Mouse (Mus musculus) kidney, adult 2 months (tissue): ENCODE measurements at regions not wholly inside any gene's neighbourhood (a gene's known extent, or its start where the extent isn't known, plus 50 kb on each side); places are given as distances from the start of the nearest gene placed in this dataset.

Experiments used
- DNase-seq: peaks from one replicate; pipeline ENCODE4 v3.0.0; 2021
- H3K27ac ChIP-seq: fragments of 200-500 bp; 2 replicates; pipeline ENCODE4 v1.5.1; 2012; ENCODE audit warnings: low read depth, low read length, control low read depth, inconsistent platforms; ENCODE audit not compliant: insufficient read depth
- H3K27me3 ChIP-seq: fragments of 200-500 bp; replicated peaks from 2 replicates; pipeline ENCODE4 v1.6.1; 2012; ENCODE audit warnings: mild to moderate bottlenecking, moderate library complexity, low read length, inconsistent platforms; ENCODE audit not compliant: control insufficient read depth, insufficient read depth
- H3K36me3 ChIP-seq: fragments of 200-500 bp; 2 replicates; pipeline ENCODE4 v1.6.1; 2012; ENCODE audit warnings: mild to moderate bottlenecking, moderate library complexity, low read length, inconsistent platforms; ENCODE audit not compliant: control insufficient read depth, insufficient read depth
- H3K4me1 ChIP-seq: fragments of 200-500 bp; 2 replicates; pipeline ENCODE4 v1.6.1; 2011; ENCODE audit warnings: low read length; ENCODE audit not compliant: control insufficient read depth, insufficient read depth
- H3K4me3 ChIP-seq: fragments of 200-500 bp; 2 replicates; pipeline ENCODE4 v1.5.1; 2011; ENCODE audit warnings: mild to moderate bottlenecking, low read depth, low read length, control low read depth; ENCODE audit not compliant: insufficient read depth
- CTCF ChIP-seq: fragments of 200-500 bp; conservative IDR thresholded peaks from 2 replicates; pipeline ENCODE4 v1.5.1; 2011; ENCODE audit warnings: low read depth, mild to moderate bottlenecking, control low read depth, low read length, moderate library complexity, mixed read lengths; ENCODE audit not compliant: insufficient read depth, insufficient read length
- POLR2A ChIP-seq: fragments of 200-500 bp; IDR thresholded peaks from one replicate; pipeline ENCODE4 v1.6.1; 2011; ENCODE audit warnings: low read depth, low read length, control low read depth
- WGBS: fragments of 180-500 bp; shearing (Covaris S2); methylation state at CpG from one replicate; pipeline ENCODE4 v1.1.7; 2018; 5-methylcytosine and 5-hydroxymethylcytosine counted together

DNA sequence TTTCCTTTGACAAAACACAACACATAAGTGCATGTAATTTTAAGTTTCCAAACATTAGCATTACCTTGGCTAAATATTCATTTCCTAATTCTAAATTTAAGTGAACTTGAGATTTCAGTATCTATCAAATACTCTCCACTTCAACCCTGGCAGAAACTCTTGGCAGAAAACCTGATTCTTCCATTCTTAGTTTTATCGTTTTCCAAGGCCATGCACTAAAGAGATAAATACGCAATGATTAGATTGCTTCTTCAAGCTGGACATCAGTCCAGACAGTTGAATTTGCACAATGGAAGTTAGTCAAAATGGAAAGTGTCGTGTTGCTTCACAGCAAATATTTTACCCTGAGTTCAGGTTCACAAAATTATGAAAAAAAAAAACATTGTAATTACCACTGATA is 1223.4 kb upstream of the Flrt2 start:
- TF ChIP-seq CTCF (no peak), POLR2A (no peak)
- no peaks in the 10 kb centered on the region for H3K4me1 ChIP-seq
- no peaks in the 10 kb centered on the region for H3K36me3 ChIP-seq
- no peaks in the 10 kb centered on the region for H3K27me3 ChIP-seq
- no peak overlapping the region for H3K27ac ChIP-seq
- no peak overlapping the region for H3K4me3 ChIP-seq
- 89% methylated on average over 3 of the region's 3 CpGs for WGBS
- no peak for DNase-seq

- no peak overlapping the region for H3K27ac ChIP-seq
- H3K4me1 ChIP-seq, result no peaks in the 10 kb centered on the region
- H3K4me3 ChIP-seq, result no peak overlapping the region
- DNase-seq, result peak; percentile 6
- H3K36me3 ChIP-seq, result no peaks in the 10 kb centered on the region
- no peaks in the 10 kb centered on the region for H3K27me3 ChIP-seq
- WGBS, result 61% methylated on average over 2 of the region's 2 CpGs
- TF ChIP-seq CTCF, result no peak
- TF ChIP-seq POLR2A, result no peak
These were observed 1222.2 kb upstream of the Flrt2 start for GRCm38 (mm10) chr12:94469850-94470249.

DNA sequence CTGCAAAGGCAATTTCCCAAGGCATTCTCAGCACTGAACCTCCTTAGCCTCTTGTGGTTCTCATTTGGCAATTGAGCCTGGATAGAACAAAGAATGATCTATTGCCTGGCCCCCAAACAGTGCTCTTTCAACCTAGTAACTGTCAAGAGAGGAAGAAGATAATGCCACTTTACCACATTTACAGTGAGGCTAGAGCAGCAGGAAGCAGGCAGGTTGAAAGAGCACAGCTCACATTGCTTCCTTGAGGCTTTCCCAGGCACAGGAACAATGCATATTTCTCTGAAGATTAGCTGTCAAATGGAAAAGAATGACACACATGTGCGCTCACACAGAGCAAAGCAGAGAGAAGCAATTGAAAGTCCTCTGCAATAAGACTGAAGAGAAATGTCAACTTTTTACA is 1221.0 kb upstream of the Flrt2 start:
- no peak for TF ChIP-seq POLR2A
- TF ChIP-seq CTCF, result no peak
- Histone ChIP-seq H3K27me3 (no peaks in the 10 kb centered on the region), H3K4me1 (no peaks in the 10 kb centered on the region), H3K27ac (no peak overlapping the region), H3K36me3 (no peaks in the 10 kb centered on the region), H3K4me3 (no peak overlapping the region)
- DNase-seq, result peak; percentile 26
- 67% methylated on average over 1 of the region's 1 CpGs for WGBS

- Histone ChIP-seq H3K4me3 (no peak overlapping the region), H3K4me1 (no peaks in the 10 kb centered on the region), H3K27ac (no peak overlapping the region), H3K36me3 (no peaks in the 10 kb centered on the region), H3K27me3 (no peaks in the 10 kb centered on the region)
- 58% methylated on average over 2 of the region's 2 CpGs for WGBS
- peak; percentile 15 for DNase-seq
- TF ChIP-seq POLR2A, result no peak
These were observed 1203.3 kb upstream of the Flrt2 start for GRCm38 (mm10) chr12:94488721-94489120.

GRCm38 (mm10) chr12:94508099-94508498 is 1183.9 kb upstream of the Flrt2 start:
- Histone ChIP-seq H3K4me3 (no peak overlapping the region), H3K36me3 (no peaks in the 10 kb centered on the region), H3K27me3 (no peaks in the 10 kb centered on the region), H3K4me1 (no peaks in the 10 kb centered on the region), H3K27ac (no peak overlapping the region)
- DNase-seq, result no peak
- no peak for TF ChIP-seq CTCF
- TF ChIP-seq POLR2A, result no peak
- 75% methylated on average over 7 of the region's 7 CpGs for WGBS

- WGBS, result 10% methylated on average over 5 of the region's 5 CpGs
- Histone ChIP-seq H3K27me3 (no peaks in the 10 kb centered on the region), H3K27ac (no peak overlapping the region), H3K4me1 (no peaks in the 10 kb centered on the region), H3K36me3 (no peaks in the 10 kb centered on the region), H3K4me3 (no peak overlapping the region)
- TF ChIP-seq POLR2A (no peak), CTCF (no peak)
- DNase-seq, result peak; percentile 8
These were observed 1182.2 kb upstream of the Flrt2 start for GRCm38 (mm10) chr12:94509855-94510254.

DNA sequence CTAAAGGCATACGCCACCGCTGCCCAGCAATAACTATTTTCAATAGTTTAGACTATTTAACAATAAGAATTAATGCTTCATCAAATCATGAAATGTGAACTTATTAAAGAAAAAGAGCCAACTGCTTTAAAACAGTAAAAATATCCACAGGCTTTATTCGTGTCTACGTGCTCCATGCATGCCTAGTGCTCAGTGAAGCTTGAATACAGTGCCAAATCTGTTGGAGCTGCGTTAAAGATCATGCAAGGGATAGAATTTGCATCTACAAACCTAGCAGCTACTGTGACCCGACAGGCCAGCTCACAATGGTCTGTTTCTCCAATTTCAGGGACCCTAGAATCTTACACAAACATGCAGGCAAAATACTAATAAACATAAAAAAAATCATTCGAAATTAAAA is 1147.3 kb upstream of the Flrt2 start:
- peak; percentile 27 for DNase-seq
- Histone ChIP-seq H3K27me3 (no peaks in the 10 kb centered on the region), H3K4me1 (no peaks in the 10 kb centered on the region), H3K36me3 (no peaks in the 10 kb centered on the region), H3K4me3 (no peak overlapping the region), H3K27ac (no peak overlapping the region)
- TF ChIP-seq CTCF (no peak), POLR2A (no peak)
- 54% methylated on average over 7 of the region's 7 CpGs for WGBS
